Mouse (Mus musculus) skeletal muscle tissue, adult 2 months (tissue): ENCODE data around the gene Gm29094.
"Not testable (repeated sequence)": the region's sequence is repeated elsewhere in the genome, so short reads cannot be mapped to it uniquely, and the experiment has no call there.

ENCODE experiments used
- DNase-seq: peaks from one replicate; pipeline ENCODE4 v3.0.0-alpha.2; 2012; ENCODE audit warnings: low read depth, low spot score

The Gm29094 gene

GRCm38 (mm10) chr9:89198969-89199416, at the start of gene Gm29094, which contains the start of gene Bcl2a1b:
Gene Gm29094, plus strand, starts transcription at chr9:89199379.
Gene Bcl2a1b, plus strand, starts transcription at chr9:89199209.
- not testable (repeated sequence) for DNase-seq

DNA sequence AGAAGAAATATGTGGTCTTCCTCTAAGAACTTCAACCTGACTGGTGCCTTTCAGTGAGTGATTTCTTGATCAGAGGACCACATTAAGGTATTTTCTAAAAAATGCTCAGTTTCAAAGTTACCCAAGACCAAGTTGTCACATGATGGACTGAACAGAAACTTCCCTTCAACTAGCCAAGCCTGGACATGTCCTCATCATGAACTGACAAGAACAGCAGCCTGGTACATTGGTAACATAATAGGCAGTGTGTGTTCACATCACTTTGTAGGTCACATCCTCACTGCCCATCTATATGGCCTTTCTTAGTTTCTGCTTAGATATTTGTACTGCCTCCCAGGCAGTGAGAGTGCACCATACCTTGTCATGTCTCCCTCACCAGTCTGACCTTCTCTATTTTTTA, 26.6 kb upstream of the Gm29094 start:
- DNase-seq, result not testable (repeated sequence)

GRCm38 (mm10) chr9:89178833-89179232, 20.3 kb upstream of the Gm29094 start:
- DNase-seq, result not testable (repeated sequence)

DNA sequence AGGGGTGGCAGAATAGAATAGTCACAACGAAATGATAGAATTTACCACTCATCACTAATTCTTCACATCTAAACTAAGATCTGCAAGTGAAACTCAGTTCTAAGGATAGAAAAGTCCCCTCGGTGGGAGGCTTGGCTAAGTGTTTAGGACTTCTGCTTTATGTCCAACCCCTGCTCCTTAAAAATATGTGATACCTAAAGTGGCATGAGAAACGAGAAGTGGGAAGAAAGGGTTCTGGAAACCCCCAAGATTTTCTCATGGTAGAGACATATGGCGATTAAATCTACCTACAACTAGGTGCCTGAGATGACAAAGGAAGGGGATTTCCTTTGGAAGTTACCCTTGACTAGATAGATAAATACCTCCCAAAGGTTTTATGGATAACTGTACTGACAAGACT, 19.7 kb upstream of the Gm29094 start:
- DNase-seq, result not testable (repeated sequence)

- DNase-seq, result not testable (repeated sequence)
Measured at GRCm38 (mm10) chr9:89187006-89187405, 12.2 kb upstream of the Gm29094 start.

- DNase-seq, result not testable (repeated sequence)
Measured at GRCm38 (mm10) chr9:89195483-89195882, 3.7 kb upstream of the Gm29094 start.

DNA sequence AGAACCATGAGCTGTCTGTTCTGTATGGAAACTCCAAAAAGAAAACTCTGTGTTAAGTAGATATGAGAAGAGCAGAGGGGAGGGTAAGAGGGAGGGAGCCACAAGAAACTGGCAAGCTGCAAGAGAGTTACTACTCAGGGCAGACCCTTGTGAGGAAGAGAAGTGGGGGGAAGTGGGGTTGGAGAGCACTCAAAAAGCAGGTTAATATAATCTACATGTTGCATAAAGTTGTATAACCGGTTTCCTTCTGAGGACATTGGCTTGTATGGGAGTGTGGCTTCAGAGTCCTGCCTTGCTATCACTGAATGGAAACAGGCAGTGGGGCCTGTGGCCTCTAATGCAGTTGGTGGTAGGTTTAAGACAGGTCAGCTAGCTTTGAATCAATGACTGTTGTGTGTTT, 1.7 kb upstream of the Gm29094 start:
- not testable (repeated sequence) for DNase-seq

GRCm38 (mm10) chr9:89198349-89198748, 830 bp upstream of the Gm29094 start:
- not testable (repeated sequence) for DNase-seq

DNA sequence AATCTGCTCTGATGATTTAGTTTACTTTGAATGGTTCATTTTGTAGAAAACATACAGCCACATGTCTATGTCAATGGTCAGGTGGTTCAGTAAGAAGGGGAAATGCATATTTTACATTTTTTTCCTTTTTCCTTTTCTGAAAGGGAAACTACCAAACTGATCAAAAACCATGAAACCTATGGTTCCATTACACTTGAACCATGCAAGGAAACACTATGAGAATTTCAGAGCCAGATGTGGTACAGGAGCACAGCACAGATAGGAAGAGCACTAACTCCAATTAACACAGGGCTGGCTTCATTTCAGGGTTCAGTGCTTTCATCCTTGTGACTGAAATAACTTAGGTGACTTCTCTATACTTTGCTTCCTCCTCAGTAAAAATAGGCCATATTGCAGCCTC, 3.1 kb downstream of the Gm29094 start:
- not testable (repeated sequence) for DNase-seq

DNA sequence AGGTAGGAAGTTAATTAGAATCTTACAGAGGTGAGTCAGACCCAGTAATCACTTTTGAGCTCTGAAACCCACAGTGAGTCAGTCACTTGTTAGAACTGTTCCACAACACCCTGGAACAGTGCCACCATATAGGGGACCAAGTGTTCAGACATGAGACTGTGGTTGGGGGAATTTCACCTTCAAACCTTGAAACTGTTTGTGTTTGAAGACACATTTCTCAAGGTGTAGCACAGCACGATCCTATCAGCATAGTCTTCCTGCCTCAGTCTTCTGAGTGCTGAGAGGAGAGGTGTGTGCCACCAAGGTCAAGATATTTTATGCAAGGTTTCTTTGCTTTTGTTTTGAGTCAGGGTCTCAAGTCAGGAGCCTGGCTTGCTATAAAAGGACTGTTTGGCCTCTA, 9.8 kb downstream of the Gm29094 start:
- not testable (repeated sequence) for DNase-seq

- DNase-seq, result not testable (repeated sequence)
Measured at GRCm38 (mm10) chr9:89210353-89211064, 11.3 kb downstream of the Gm29094 start, which contains the start of gene Mthfs. Gene Mthfs, plus strand, starts transcription at chr9:89210676.

DNA sequence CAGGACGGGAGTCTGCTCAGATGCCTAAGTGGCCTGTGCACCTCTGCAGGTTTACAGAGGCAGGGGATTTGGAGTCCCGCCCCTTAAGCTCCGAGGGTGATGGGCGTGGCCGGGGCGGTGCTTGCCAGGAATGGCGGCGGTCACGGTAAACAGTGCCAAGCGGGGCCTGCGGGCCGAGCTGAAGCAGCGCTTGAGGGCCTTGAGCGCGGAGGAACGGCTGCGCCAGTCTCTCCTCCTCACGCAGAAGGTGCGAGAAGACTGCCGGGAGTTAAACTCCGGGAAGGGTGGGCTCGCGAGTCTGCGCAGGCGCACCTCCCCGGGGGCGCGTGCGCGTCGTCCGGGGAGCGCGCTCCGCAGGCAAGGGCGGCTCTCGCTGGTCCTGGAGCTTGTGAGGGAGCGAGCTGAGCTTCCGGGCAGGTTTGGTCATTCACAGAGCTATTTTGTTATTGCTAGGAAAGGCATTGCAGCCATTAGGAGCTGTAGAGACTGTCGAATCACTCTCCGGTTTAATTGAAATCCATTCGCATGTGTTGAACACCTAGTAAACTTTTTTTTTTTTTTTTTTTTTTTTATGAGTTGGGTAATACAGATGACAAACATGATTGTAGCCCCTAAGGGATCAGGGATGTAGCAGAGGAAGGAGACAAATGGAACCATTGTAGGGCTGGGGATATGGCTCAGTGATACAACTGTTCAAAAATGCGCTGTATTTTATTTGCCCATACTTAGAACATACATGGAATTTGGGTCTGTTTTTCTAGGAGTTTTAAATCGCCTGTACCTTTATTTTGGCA, 12.1 kb downstream of the Gm29094 start:
- not testable (repeated sequence) for DNase-seq

- DNase-seq, result not testable (repeated sequence)
Measured at GRCm38 (mm10) chr9:89212428-89212827, 13.2 kb downstream of the Gm29094 start.

GRCm38 (mm10) chr9:89218174-89218573, 19.0 kb downstream of the Gm29094 start:
- not testable (repeated sequence) for DNase-seq

GRCm38 (mm10) chr9:89219668-89220067, 20.5 kb downstream of the Gm29094 start:
- not testable (repeated sequence) for DNase-seq

GRCm38 (mm10) chr9:89220704-89221287, 21.6 kb downstream of the Gm29094 start:
- not testable (repeated sequence) for DNase-seq

GRCm38 (mm10) chr9:89226071-89226470, 26.9 kb downstream of the Gm29094 start:
- no peak for DNase-seq

GRCm38 (mm10) chr9:89228122-89228521, 28.9 kb downstream of the Gm29094 start:
- DNase-seq, result no peak

GRCm38 (mm10) chr9:89230897-89231497, 31.8 kb downstream of the Gm29094 start:
- DNase-seq, result not testable (repeated sequence)

DNA sequence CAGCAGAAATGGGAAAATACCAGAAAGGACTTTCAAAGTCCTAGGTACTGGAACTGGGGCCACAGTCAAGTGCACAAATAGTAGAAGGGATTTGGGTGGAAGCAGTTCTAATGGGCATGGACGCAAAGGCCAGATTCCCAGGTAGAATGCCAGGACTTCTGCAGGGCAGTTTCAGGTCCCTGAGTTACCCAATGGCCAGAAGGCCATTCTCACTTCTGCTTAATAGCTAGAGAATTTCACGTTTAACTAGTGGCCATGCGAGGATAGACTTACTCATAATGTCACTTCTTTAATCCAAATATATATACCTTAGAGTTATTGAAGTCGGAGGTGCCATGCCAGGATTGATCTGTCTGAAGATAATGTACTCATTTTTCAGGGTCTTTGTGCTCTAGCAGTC, 38.0 kb downstream of the Gm29094 start:
- not testable (repeated sequence) for DNase-seq

- not testable (repeated sequence) for DNase-seq
Measured at GRCm38 (mm10) chr9:89238976-89239505, 39.9 kb downstream of the Gm29094 start.
